9 mouse cellular contexts compared by ENCODE assay signal in the genomic region with DNA sequence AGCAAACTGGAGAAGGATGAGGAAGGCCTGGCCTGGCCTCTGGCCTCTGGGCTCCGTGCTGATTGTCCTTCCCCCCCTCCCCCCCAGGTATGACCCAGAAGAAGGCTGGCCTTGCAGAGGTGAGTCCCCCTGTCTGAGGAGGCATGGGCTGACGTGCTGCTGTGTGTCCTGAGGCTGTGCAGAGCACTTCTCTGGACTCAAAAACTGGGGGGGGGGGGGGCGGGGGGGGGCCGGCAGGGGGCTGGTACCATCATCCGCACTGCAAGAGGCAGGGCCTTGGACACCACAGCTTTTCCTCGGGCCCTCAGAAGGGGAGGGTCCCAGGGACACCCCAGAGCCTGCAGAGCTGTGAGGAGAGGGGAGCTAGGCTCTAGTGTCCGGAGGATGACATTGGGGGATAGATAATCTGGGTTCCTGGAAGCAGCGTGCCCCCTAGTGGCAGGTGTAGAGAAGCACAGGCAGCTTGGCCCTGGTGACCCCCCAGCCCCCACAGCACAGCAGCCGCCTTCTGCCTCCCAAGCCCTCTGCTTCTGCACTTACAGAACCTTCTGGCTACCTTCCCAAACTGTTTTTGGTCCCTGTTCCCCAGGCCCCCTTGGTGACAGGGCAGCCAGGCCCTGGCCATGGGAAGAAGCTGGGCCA. TPM values are rescaled to one million over a fixed set of nuclear protein-coding genes. Genes with fewer than 3 reads are reported as not detected.
DNase-seq lines count a peak whose midpoint lies in the region; ATAC-seq lines count a peak whose summit lies in the region.
"Had no signal": no experiment of that assay in that cellular context is flagged by ENCODE, and none has a peak within 500 bp of the region (broad histone marks: within the 10 kb centered on the region; RNA-seq: fewer than 3 reads in every experiment).

No protein-coding gene starts in this region.

- no peaks in the 10 kb centered on the region for H3K9me3 ChIP-seq in forebrain, embryonic 14.5 days (replicated peaks; ENCODE audit: control insufficient read depth, low read length)
- H3K9me3 ChIP-seq in liver, embryonic 16.5 days (replicated peaks; ENCODE audit: control insufficient read depth, low read length), result no peaks in the 10 kb centered on the region
- H3K9me3 ChIP-seq: stomach, embryonic 15.5 days had no signal

- no peak overlapping the region for H3K4me3 ChIP-seq in forebrain, embryonic 14.5 days (ENCODE audit: low read depth, low read length)
- no peak overlapping the region for H3K4me3 ChIP-seq in liver, embryonic 16.5 days (ENCODE audit: low read depth, low read length)
- H3K4me3 ChIP-seq: stomach, embryonic 15.5 days had no signal

- H3K4me2 ChIP-seq in forebrain, embryonic 14.5 days (ENCODE audit: low read length), result no peak overlapping the region
- no peak overlapping the region for H3K4me2 ChIP-seq in liver, embryonic 16.5 days (ENCODE audit: low read depth, low read length)
- H3K4me2 ChIP-seq: stomach, embryonic 15.5 days had no signal

- H3K9ac ChIP-seq in forebrain, embryonic 14.5 days (ENCODE audit: low read length), result no peak overlapping the region
- H3K9ac ChIP-seq in liver, embryonic 16.5 days (ENCODE audit: low read depth, low read length), result no peak overlapping the region
- H3K9ac ChIP-seq: stomach, embryonic 15.5 days had no signal

- peak; percentile 27; the same call in 1 of the 2 replicates for ATAC-seq in forebrain, embryonic 14.5 days
- ATAC-seq in liver, embryonic 16.5 days (ENCODE audit: low read depth), result peak; percentile 10; the same call in 1 of the 2 replicates

- WGBS in forebrain, embryonic 14.5 days, result 37% methylated on average over 6 of the region's 9 CpGs
- 16% methylated on average over 6 of the region's 9 CpGs for WGBS in liver, embryonic 16.5 days (ENCODE audit: insufficient replicate concordance)

- H3K27ac ChIP-seq in forebrain, embryonic 14.5 days (ENCODE audit: low read depth, low read length), result no peak overlapping the region
- no peak overlapping the region for H3K27ac ChIP-seq in liver, embryonic 16.5 days (ENCODE audit: low read length)
- H3K27ac ChIP-seq: stomach, embryonic 15.5 days had no signal

- DNase-seq in gastrocnemius, postnatal 10 days, result peak; percentile 61
- DNase-seq in gastrocnemius, postnatal 25 days, result no peak
- peak; percentile 71 for DNase-seq in A20 (ENCODE audit: low read depth, low spot score)
- peak; percentile 80 for DNase-seq in adrenal gland, postnatal 14 days
- DNase-seq in forebrain, embryonic 14.5 days (ENCODE audit: low spot score), result no peak
- DNase-seq in skeletal muscle tissue, adult 2 months (ENCODE audit: low read depth, low spot score), result peak; percentile 52
- DNase-seq in urinary bladder, postnatal 14 days (ENCODE audit: low spot score), result no peak

- H3K4me1 ChIP-seq in forebrain, embryonic 14.5 days (ENCODE audit: control insufficient read depth, insufficient read depth, low read length), result no peaks in the 10 kb centered on the region
- peaks cover 53% of the 10 kb centered on the region for H3K4me1 ChIP-seq in liver, embryonic 16.5 days (ENCODE audit: control insufficient read depth, low read depth, low read length)

- H3K27me3 ChIP-seq in forebrain, embryonic 14.5 days (replicated peaks; ENCODE audit: control insufficient read depth, insufficient read depth, low read length), result no peaks in the 10 kb centered on the region
- no peaks in the 10 kb centered on the region for H3K27me3 ChIP-seq in liver, embryonic 16.5 days (ENCODE audit: control insufficient read depth, insufficient read depth, low read depth, low read length)
- H3K27me3 ChIP-seq: stomach, embryonic 15.5 days had no signal

- peaks cover 42% of the 10 kb centered on the region for H3K36me3 ChIP-seq in forebrain, embryonic 14.5 days (ENCODE audit: control insufficient read depth, insufficient read depth, low read length)
- peaks cover 25% of the 10 kb centered on the region for H3K36me3 ChIP-seq in liver, embryonic 16.5 days (ENCODE audit: control insufficient read depth, insufficient read depth)

RNA-seq across cellular contexts. Expression of a gene that starts 12.0 kb away (rescaled TPM):
- 10 to 100 TPM; 24.0 to 30.8 TPM for total RNA-seq in gastrocnemius, postnatal 10 days (2021)
- total RNA-seq in gastrocnemius, postnatal 25 days (2021), result 10 to 100 TPM; 20.3 to 20.6 TPM
- total RNA-seq in adrenal gland, postnatal 14 days (2021), result 38.7 and 46.9 TPM in 2 replicates
- polyA plus RNA-seq in forebrain, embryonic 14.5 days (2014; fragmentation: Nextera tagmentation; extraction: Ambion mirVana), result 76.4 and 114 TPM in 2 replicates
- 13.9 and 14.7 TPM in 2 replicates for polyA plus RNA-seq in liver, embryonic 16.5 days (2015; fragmentation: Nextera tagmentation; extraction: Ambion mirVana)

RNA-seq across cellular contexts. Expression of a gene that starts 13.3 kb away (rescaled TPM):
- total RNA-seq in gastrocnemius, postnatal 10 days (2021), result under 1 TPM; 0.14 to 0.36 TPM
- total RNA-seq in gastrocnemius, postnatal 25 days (2021), result not detected
- total RNA-seq in adrenal gland, postnatal 14 days (2021), result 0.90 and 1.6 TPM in 2 replicates
- polyA plus RNA-seq in forebrain, embryonic 14.5 days (2014; fragmentation: Nextera tagmentation; extraction: Ambion mirVana), result 4.8 and 7.0 TPM in 2 replicates
- polyA plus RNA-seq in liver, embryonic 16.5 days (2015; fragmentation: Nextera tagmentation; extraction: Ambion mirVana), result 0.82 and 1.4 TPM in 2 replicates

RNA-seq across cellular contexts. Expression of a gene that starts 16.2 kb away (rescaled TPM):
- total RNA-seq in gastrocnemius, postnatal 10 days (2021), result 10 to 100 TPM; 11.0 to 14.5 TPM
- 1 to 10 TPM; 7.9 to 8.3 TPM for total RNA-seq in gastrocnemius, postnatal 25 days (2021)
- 33.1 and 40.7 TPM in 2 replicates for total RNA-seq in adrenal gland, postnatal 14 days (2021)
- 16.8 and 22.2 TPM in 2 replicates for polyA plus RNA-seq in forebrain, embryonic 14.5 days (2014; fragmentation: Nextera tagmentation; extraction: Ambion mirVana)
- 18.4 and 18.7 TPM in 2 replicates for polyA plus RNA-seq in liver, embryonic 16.5 days (2015; fragmentation: Nextera tagmentation; extraction: Ambion mirVana)

RNA-seq across cellular contexts. Expression of a gene that starts 23.8 kb away (rescaled TPM):
- total RNA-seq in gastrocnemius, postnatal 10 days (2021), result 1 to 10 TPM; 2.3 to 3.8 TPM
- total RNA-seq in gastrocnemius, postnatal 25 days (2021), result under 1 TPM; 0.83 to 1.00 TPM
- 38.6 and 47.0 TPM in 2 replicates for total RNA-seq in adrenal gland, postnatal 14 days (2021)
- polyA plus RNA-seq in forebrain, embryonic 14.5 days (2014; fragmentation: Nextera tagmentation; extraction: Ambion mirVana), result 2.9 and 4.1 TPM in 2 replicates
- 4.3 and 4.5 TPM in 2 replicates for polyA plus RNA-seq in liver, embryonic 16.5 days (2015; fragmentation: Nextera tagmentation; extraction: Ambion mirVana)

RNA-seq across cellular contexts. Expression of a gene that starts 38.0 kb away (rescaled TPM):
- total RNA-seq in gastrocnemius, postnatal 10 days (2021), result 10 to 100 TPM; 61.6 to 63.5 TPM
- total RNA-seq in gastrocnemius, postnatal 25 days (2021), result 100 to 1,000 TPM; 102 to 106 TPM
- total RNA-seq in adrenal gland, postnatal 14 days (2021), result 95.0 and 100 TPM in 2 replicates
- polyA plus RNA-seq in forebrain, embryonic 14.5 days (2014; fragmentation: Nextera tagmentation; extraction: Ambion mirVana), result 30.5 and 36.8 TPM in 2 replicates
- polyA plus RNA-seq in liver, embryonic 16.5 days (2015; fragmentation: Nextera tagmentation; extraction: Ambion mirVana), result 24.2 and 26.3 TPM in 2 replicates

Comparison
In these comparisons a context has a peak if more than half of its experiments do, and no peak if none do; other contexts are left out.
1. DNase-seq: peak in gastrocnemius, postnatal 10 days (single experiment), A20 (single experiment), adrenal gland, postnatal 14 days (single experiment) and skeletal muscle tissue, adult 2 months (single experiment); none in gastrocnemius, postnatal 25 days (single experiment), forebrain, embryonic 14.5 days (single experiment) and urinary bladder, postnatal 14 days (single experiment).